Mouse (Mus musculus) C2C12 (cell line): ENCODE measurements around the gene Gbx2.

Experiments used
- CEBPB ChIP-seq: IDR thresholded peaks from one replicate; pipeline ENCODE4 v1.6.1; 2011; ENCODE audit warnings: low read depth, mild to moderate bottlenecking, control low read depth, moderate library complexity
- CTCF ChIP-seq: IDR thresholded peaks from one replicate; pipeline ENCODE4 v1.5.1; 2011; ENCODE audit not compliant: control insufficient read depth, insufficient read depth, insufficient read length
- FOSL1 ChIP-seq: IDR thresholded peaks from one replicate; pipeline ENCODE4 v1.8.0; 2011; ENCODE audit warnings: mild to moderate bottlenecking, low read length; ENCODE audit not compliant: poor library complexity, insufficient read depth, severe bottlenecking
- MAX ChIP-seq: IDR thresholded peaks from one replicate; pipeline ENCODE4 v1.6.1; 2011; ENCODE audit warnings: mild to moderate bottlenecking, control low read depth

GRCm38 (mm10) chr1:89880834-89881233 lies 50.1 kb downstream of the Gbx2 start:
- no peak for TF ChIP-seq MAX
- TF ChIP-seq FOSL1: no peak
- TF ChIP-seq CTCF: no peak
- TF ChIP-seq CEBPB: no peak
